Mouse (Mus musculus): Measurements from ENCODE around the gene Cilp.

DNA sequence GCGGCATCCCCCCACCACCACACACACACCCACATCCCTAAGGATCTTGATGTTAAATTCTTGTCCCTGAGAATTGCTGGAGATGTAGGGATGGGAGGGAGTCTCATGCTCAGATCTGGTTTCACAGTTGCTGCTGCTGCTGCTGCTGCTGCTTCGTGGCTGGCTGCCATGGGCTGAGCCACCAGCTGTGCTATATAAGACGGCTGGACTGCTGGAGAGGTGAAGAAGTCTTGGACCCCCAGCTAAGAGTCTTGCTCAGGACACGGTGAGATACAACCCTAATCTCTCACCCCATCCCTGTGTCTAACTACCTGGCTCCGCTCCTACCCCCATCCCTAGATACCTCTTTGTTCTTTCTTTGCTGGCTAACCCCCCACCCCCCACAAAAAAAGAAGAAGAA, at the start of gene Cilp:
- TF ChIP-seq MAFK (IDR thresholded peaks at IDR 0.05; ENCODE audit: insufficient read depth, low read depth, low read length) (no peak), ZC3H11A (IDR thresholded peaks at IDR 0.05; ENCODE audit: borderline replicate concordance, low read depth, low read length) (no peak), ZNF384 (IDR thresholded peaks at IDR 0.05; ENCODE audit: low read depth, low read length) (no peak), HCFC1 (IDR thresholded peaks at IDR 0.05; ENCODE audit: borderline replicate concordance, insufficient read depth, low read length) (no peak), CHD2 (IDR thresholded peaks at IDR 0.05; ENCODE audit: low read depth, low read length) (no peak)
